ENCODE assay signal across 10 mouse cellular contexts in genomic region chr2:165397502-165398163, GRCm38 (mm10). TPM values are rescaled to one million over a fixed set of nuclear protein-coding genes. Genes with fewer than 3 reads are reported as not detected.
A peak's percentile ranks its signal among the peaks of the same experiment; 100 is the strongest.
DNase-seq lines count a peak whose midpoint lies in the region; TF ChIP-seq lines count a peak whose summit lies in the region.
"Had no signal": no experiment of that assay in that cellular context is flagged by ENCODE, and none has a peak within 500 bp of the region (broad histone marks: within the 10 kb centered on the region; RNA-seq: fewer than 3 reads in every experiment).

No protein-coding gene starts in this region.

- H3K4me3 ChIP-seq in ES-Bruce4 (ENCODE audit: low read depth, low read length): peak overlapping the region; percentile 42
- no peak overlapping the region for H3K4me3 ChIP-seq in kidney, adult 2 months (ENCODE audit: insufficient read depth, low read depth, low read length)

- TF ChIP-seq CTCF in ES-Bruce4 (IDR thresholded peaks at IDR 0.05; ENCODE audit: low read depth, low read length): no peak
- no peak for TF ChIP-seq CTCF in kidney, adult 2 months (conservative IDR thresholded peaks at IDR 0.05; ENCODE audit: insufficient read depth, insufficient read length, low read depth, low read length)

- no peaks in the 10 kb centered on the region for H3K36me3 ChIP-seq in ES-Bruce4 (ENCODE audit: control insufficient read depth, insufficient read depth, low read length, poor library complexity, severe bottlenecking)
- H3K36me3 ChIP-seq in kidney, adult 2 months (ENCODE audit: control insufficient read depth, insufficient read depth, low read length): no peaks in the 10 kb centered on the region

- H3K27ac ChIP-seq in ES-Bruce4 (ENCODE audit: insufficient read depth, low read length): no peak overlapping the region
- H3K27ac ChIP-seq in kidney, adult 2 months (ENCODE audit: insufficient read depth, low read depth, low read length): no peak overlapping the region
- H3K27ac ChIP-seq: liver, embryonic 14.5 days had no signal

- no peak for TF ChIP-seq EP300 in ES-Bruce4 (IDR thresholded peaks at IDR 0.05; ENCODE audit: insufficient read depth, low read depth, low read length)

- intact Hi-C loops in left cerebral cortex, postnatal 14 days (cut with DNase I): no loop called here

- peak overlapping the region; percentile 49; the same call in 1 of the 2 replicates for H3K9ac ChIP-seq in ES-Bruce4 (ENCODE audit: low read depth, poor library complexity, severe bottlenecking)
- H3K9ac ChIP-seq: liver, embryonic 14.5 days had no signal

- H3K27me3 ChIP-seq in ES-Bruce4 (ENCODE audit: control insufficient read depth, insufficient read depth, low read length, poor library complexity, severe bottlenecking): no peaks in the 10 kb centered on the region
- no peaks in the 10 kb centered on the region for H3K27me3 ChIP-seq in kidney, adult 2 months (replicated peaks; ENCODE audit: control insufficient read depth, insufficient read depth, low read length)

- whole genome bisulfite sequencing in kidney, adult 2 months: 70% methylated on average over 23 of the region's 23 CpGs

- H3K9me3 ChIP-seq in ES-Bruce4 (replicated peaks; ENCODE audit: control insufficient read depth, insufficient read depth, low read length, poor library complexity, severe bottlenecking): no peaks in the 10 kb centered on the region

- H3K4me1 ChIP-seq in ES-Bruce4 (ENCODE audit: control insufficient read depth, insufficient read depth, low read length): no peaks in the 10 kb centered on the region
- no peaks in the 10 kb centered on the region for H3K4me1 ChIP-seq in kidney, adult 2 months (ENCODE audit: control insufficient read depth, insufficient read depth, low read length)

- DNase-seq in brain, adult 2 months (ENCODE audit: low read depth, low spot score): peak; percentile 36
- DNase-seq in gastrocnemius, postnatal 25 days: peak; percentile 70
- DNase-seq in lung, postnatal 10 days: peak; percentile 46
- no peak for DNase-seq in embryo, embryonic 10 days (ENCODE audit: low spot score)
- no peak for DNase-seq in kidney, adult 2 months
- DNase-seq in left cerebral cortex, postnatal 14 days (ENCODE audit: low spot score in 2 of 2): no peak
- no peak for DNase-seq in thymus, postnatal 14 days

- no peak for TF ChIP-seq POLR2A in ES-Bruce4 (IDR thresholded peaks at IDR 0.05; ENCODE audit: insufficient read depth, low read length)
- TF ChIP-seq POLR2A in kidney, adult 2 months (IDR thresholded peaks at IDR 0.05; ENCODE audit: low read depth, low read length): no peak

RNA-seq across cellular contexts. Expression of gene Ocstamp, which starts 2.6 kb away (rescaled TPM):
- polyA plus RNA-seq in ES-Bruce4 (2011; ENCODE audit: insufficient read depth, insufficient read length, low read depth, missing spikeins): 0.24 TPM in 1 of 2 replicates, not detected in the other
- under 1 TPM in 1 of 2 experiments, not detected in 1; 0.08 TPM for total RNA-seq in gastrocnemius, postnatal 25 days (2021)
- 0.09 and 0.11 TPM in 2 replicates for polyA plus RNA-seq in kidney, adult 2 months (2012; rRNA removed)
- total RNA-seq in left cerebral cortex, postnatal 14 days (2021): not detected
- polyA plus RNA-seq: heart, embryonic 14.5 days had no signal

RNA-seq across cellular contexts. Expression of gene Zfp334, which starts 9.6 kb away (rescaled TPM):
- 7.3 and 7.5 TPM in 2 replicates for polyA plus RNA-seq in ES-Bruce4 (2011; ENCODE audit: insufficient read depth, insufficient read length, low read depth, missing spikeins)
- total RNA-seq in gastrocnemius, postnatal 25 days (2021): 1 to 10 TPM; 1.9 to 2.0 TPM
- 1.1 and 1.2 TPM in 2 replicates for polyA plus RNA-seq in kidney, adult 2 months (2012; rRNA removed)
- 10 to 100 TPM; 12.1 to 12.4 TPM for total RNA-seq in left cerebral cortex, postnatal 14 days (2021)

RNA-seq across cellular contexts. Expression of gene Zfp663, which starts 29.1 kb away (rescaled TPM):
- not detected in 2 replicates for polyA plus RNA-seq in ES-Bruce4 (2011; ENCODE audit: insufficient read depth, insufficient read length, low read depth, missing spikeins)
- total RNA-seq in gastrocnemius, postnatal 25 days (2021): not detected
- not detected in 2 replicates for polyA plus RNA-seq in kidney, adult 2 months (2012; rRNA removed)
- under 1 TPM in 1 of 2 experiments, not detected in 1; 0.51 TPM for total RNA-seq in left cerebral cortex, postnatal 14 days (2021)

Comparison
In these comparisons a context has a peak if more than half of its experiments do, and no peak if none do; other contexts are left out.
1. DNase-seq: peak in brain, adult 2 months (single experiment), gastrocnemius, postnatal 25 days (single experiment) and lung, postnatal 10 days (single experiment); none in embryo, embryonic 10 days (single experiment), kidney, adult 2 months (single experiment), left cerebral cortex, postnatal 14 days (0 of 2) and thymus, postnatal 14 days (single experiment).
2. RNA of gene Zfp334, which starts 9.6 kb away (total RNA-seq): 12.1 to 12.4 TPM in left cerebral cortex, postnatal 14 days; 1.9 to 2.0 TPM in gastrocnemius, postnatal 25 days; every median in the first group is over 4 times any median in the second.